Mouse (Mus musculus): ENCODE measurements at regions not wholly inside any gene's neighbourhood (a gene's known extent, or its start where the extent isn't known, plus 50 kb on each side); places are given as distances from the start of the nearest gene placed in this dataset.

- TF ChIP-seq CTCF (IDR thresholded peaks at IDR 0.05; ENCODE audit: borderline replicate concordance, insufficient read depth, low read depth, low read length) (no peak), POLR2A (IDR thresholded peaks at IDR 0.05; ENCODE audit: borderline replicate concordance, insufficient read depth, low read length) (no peak)
Measured at GRCm38 (mm10) chr19:56222496-56222895, 64.4 kb upstream of the Habp2 start.

Measured in cerebellum, adult 2 months (tissue).